Mouse (Mus musculus) thymus, postnatal 10 days (tissue): Measurements from ENCODE around the gene Capzb.

Experiments used
- DNase-seq, 2 experiments: peaks; one replicate each; pipeline ENCODE4 v3.0.0; 2021; ENCODE audit warnings: low spot score in 2 of 2

Capzb gene

DNA sequence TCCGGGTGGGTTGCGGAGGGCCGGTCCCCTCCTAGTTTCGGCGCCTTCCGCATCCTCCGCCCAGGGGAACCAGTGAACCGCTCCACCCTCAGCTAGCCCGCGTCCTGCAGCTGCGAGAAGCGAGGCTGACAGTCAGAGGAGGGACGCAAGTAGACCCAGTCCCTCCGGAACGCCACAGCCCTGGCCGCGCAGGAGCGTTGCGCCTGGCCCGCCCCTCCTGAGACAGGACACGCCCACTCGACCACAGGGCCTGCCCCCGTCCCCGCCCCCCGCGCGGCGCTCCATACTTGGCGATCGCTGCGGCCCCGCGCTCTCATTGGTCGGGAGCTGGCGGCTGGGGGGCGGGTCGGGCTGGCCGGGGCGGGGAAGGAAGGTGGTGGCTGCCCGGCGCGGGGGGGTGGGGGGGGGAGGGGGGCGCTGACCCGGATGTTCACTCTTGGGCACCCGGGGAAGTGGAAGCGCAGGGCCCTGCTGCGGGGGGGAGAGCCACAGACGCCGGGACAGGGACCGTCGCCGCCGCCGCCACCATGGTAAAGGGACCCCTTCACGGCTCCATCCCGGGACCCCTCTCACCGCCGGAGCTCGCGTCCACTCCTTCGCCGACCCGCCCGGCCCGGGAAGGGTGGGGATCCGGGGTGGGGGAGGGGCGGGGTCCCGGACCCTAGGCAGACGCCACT, at the start of gene Capzb:
Gene Capzb, plus strand, starts transcription at position 401 of the 677 bp plus-strand sequence.
- DNase-seq: peak; percentile 95 to 97

DNA sequence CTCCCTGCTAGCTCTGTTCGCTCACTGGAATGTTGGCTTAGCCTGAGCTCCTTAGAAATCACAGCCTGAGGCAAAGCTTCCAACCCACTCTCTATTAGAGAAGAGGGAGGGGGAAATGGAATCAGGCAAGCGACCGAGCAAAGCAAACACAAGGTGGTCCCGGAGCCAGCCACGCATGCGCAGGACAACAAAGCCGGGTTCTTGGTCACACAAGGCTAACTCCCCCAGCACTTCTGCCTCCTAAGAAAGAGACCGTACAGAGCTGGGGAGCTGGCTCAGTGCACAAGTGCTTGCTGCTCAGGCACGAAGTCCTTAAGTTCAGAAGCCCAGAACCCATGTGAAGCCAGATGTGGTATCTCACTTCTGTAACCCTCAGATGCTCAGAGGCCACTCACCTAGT, 49.7 kb upstream of the Capzb start:
- no peak for DNase-seq

DNA sequence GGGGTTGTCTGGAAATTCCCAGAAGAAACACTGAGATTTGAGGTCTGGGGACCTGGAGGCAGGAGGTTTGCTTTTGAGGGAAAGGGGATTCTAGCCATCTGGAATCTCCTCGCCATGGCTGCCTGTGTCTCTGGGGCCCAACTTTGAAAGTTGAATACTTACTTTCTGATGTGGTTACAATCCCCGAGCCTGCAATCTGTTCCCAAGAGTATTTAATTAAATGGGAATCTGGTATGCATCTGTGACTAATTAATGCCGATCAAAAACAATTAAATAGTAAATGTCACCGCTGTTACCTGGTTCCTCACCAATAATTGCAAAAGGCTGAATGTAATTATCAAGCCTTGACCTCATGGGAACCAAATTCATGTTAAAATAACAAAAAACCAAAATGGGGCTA, 48.1 kb upstream of the Capzb start:
- no peak for DNase-seq

GRCm38 (mm10) chr4:139145156-139145555, 47.5 kb upstream of the Capzb start:
- DNase-seq: peak in 1 of 2 experiments; percentile 22

DNA sequence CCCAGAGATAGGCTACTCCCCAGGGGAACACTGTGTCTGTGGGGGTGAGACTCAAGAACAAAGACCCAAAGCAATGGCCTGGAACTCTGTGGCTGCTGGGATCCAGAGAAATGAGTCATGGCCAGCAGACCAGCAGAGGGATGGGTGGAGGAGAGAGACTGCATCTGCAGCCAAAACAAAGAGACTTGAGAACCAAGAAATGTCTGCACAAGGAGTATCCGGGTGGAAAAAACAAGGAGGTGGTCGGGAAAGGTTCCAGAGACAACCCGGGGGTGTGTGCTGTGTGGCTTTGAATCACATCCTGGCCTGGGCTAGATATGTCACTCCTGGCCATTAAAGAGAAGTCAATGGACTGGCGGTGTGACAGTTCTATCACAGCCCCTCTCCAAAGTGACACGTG, 45.9 kb upstream of the Capzb start:
- DNase-seq: no peak

DNA sequence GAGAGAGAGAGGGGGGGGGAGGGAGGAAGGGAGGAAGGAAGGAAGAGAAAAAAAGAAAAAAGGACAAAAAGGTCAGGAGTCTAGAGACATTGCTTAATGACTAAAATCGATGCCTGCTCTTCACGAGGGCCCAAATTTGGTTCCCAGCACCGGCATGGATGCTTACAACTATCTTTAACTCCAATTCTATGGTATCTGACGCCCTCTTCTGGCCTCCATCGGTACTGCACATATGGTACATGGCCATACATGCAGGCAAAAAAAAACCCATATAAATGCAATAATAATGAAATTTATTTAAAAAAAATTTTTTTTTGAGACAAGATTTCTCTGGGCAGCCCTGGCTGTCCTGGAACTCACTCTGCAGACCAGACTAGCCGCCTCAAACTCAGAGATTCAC, 41.3 kb upstream of the Capzb start:
- no peak for DNase-seq

GRCm38 (mm10) chr4:139154576-139155307, 38.0 kb upstream of the Capzb start:
- DNase-seq: no peak

DNA sequence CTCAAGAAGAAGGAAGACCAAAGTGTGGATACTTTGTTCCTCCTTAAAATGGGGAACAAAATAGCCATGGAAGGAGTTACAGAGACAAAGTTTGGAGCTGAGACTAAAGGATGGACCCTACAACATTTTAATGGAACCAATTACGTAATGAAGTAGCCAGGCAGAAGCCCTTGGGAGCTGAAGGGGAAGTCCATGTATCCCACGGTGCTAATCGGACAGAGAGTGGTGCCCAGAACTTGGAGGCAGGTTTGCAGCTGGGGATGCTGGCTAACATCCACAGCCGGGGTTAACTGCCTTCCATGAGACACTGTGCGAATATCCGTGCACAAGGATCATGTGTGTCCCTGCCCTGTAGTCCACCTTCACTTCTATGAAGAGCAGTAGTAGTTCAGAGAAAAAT, 36.2 kb upstream of the Capzb start:
- no peak for DNase-seq

DNA sequence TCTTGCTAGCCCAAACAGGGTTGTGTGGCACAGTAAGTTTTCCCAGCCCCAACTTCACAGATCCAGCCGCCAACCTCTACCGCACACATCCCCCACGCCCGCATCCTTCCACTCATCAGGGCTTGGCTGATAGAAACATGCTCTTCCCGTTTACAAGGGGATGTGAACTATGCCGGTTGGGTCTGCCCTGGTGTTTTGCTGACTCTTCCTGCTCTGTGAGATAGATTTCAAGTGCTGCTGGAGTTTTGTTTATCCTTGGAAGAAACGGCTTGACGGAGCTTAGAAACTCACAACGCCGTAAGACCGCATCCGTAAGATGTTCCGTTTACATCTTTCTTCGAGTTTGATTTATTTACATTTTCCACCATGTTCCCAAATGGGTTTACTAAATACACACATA, 34.3 kb upstream of the Capzb start:
- no peak for DNase-seq

DNA sequence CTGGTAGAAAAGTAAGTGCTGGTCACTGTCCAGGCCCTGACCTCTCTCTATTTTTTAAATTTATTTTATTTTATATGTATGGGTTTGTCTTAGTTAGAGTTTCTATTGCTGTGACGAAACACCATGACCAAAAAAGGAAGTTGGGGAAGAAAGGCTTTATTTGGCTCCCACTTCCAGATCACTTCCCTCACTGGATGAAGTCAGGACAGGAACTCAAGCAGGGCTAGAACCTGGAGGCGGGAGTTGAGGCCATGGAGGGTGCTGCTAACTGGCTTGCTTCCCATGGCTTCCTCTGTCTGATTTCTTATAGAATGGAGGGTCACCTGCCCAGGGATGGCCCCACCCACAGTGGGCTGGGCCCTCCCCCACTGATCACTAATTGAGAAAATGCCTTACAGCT, 31.6 kb upstream of the Capzb start:
- no peak for DNase-seq

DNA sequence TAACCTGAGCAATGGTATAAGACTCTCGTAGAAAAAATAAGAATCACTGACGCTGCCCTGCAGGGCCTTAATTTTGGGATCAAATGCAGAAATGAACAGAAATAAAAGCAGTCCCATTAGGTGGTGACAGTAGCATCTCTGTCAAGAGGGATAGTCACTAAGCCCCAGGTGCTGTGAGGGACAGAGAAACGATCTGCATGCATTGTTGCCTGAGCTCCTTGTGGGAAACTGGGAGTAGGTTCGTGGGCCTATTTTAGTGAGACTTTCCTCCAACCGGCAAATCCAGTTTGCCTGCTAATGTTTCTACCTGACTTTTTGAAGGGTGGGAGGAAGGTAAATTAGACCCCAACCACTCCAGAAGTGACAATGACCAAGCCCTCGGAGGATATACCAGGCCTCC, 28.6 kb upstream of the Capzb start:
- no peak for DNase-seq

DNA sequence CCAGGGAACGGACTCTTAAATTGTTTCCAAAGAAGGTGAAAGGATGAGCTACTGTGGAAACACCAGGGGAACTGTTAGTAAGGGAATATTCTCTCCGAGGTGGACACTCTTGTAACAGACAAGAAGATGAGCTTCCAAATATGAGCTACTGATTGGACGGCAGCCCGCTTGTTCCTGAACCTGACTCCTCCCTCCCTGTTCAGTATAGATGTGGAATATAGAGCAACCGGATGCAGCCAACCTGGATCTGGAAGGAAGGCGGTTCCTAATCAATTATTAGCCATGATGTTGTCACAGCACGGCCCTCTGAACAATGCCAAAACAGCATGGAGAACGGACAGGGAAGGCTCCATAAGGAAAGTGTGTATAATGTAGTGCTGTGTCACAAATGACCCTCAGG, 27.4 kb upstream of the Capzb start:
- no peak for DNase-seq

GRCm38 (mm10) chr4:139166244-139166643, 26.5 kb upstream of the Capzb start:
- DNase-seq: no peak

DNA sequence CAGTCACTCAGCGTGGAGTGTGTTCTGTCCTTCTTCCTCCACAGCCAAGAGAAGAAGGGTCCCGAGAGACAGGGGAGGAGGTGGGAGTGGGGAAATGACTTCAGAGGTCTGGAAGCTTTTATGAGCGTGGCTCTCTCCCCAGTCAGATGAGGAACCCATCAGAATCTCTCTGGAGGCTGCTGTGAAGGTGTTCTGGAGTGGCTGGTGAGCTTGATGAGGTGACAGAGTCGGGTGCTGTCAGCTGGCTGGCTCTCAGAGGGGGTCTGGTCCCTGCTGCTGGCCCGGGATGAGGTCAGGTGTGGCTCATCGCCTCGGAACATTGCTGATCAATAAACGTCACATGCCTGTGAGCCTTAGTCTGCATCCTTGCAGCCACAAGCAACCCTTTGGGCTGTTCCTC, 25.6 kb upstream of the Capzb start:
- no peak for DNase-seq

DNA sequence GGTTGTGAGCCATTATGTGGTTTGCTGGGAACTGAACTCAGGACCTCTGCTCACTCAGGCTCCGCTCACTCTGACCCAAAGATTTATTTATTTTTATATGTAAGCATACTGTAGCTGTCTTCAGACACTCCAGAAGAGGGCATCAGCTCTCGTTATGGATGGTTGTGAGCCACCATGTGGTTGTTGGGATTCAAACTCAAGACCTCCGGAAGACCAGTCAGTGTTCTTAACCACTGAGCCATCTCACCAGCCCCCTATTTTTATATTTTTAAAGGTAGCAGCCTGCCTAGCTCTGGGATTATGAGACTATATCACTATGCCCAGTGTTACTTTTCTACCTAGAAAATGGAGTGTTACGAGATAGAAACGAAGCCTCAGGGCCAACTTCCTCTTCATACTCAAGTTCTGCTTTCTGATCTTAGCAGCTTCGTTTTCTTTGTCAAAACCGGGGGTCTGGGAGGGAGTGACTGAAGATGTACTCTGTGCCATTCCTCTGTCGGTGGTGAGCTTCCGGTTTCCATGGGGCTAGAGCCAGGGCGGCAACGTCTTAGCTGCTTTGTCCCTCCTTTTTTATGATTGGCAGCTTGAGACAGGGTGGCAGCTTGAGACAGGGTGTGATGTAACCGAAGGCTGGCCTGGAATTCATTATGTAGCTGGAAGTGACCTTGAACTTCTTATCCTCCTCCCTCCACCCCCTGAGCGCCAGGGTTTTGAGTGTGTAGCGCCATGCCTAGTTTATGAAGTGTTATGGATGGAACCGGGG, 23.5 kb upstream of the Capzb start:
- DNase-seq: peak in 1 of 2 experiments; percentile 16

GRCm38 (mm10) chr4:139169748-139170279, 22.9 kb upstream of the Capzb start:
- DNase-seq: no peak

- no peak for DNase-seq
These were observed 17.4 kb upstream of the Capzb start for GRCm38 (mm10) chr4:139175061-139175971.

DNA sequence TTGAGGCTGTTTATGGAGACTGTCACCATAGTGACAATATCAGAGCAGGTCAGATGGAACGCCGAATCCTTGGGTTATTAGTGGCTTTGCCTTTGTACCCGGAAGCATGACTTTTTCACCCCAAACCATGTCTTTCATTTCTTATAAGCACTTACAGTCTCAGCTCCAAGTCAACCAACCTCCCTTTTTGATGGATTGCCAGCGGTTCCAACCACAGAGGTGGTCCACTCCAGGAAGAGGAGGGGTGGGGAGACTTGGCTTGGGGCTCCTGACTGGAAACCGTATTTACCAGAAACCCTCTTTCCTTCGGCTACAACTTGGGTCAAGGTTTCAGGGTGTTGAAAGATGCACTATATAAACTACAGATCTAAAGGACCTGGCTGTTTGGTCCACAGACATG, 16.7 kb upstream of the Capzb start:
- DNase-seq: no peak

DNA sequence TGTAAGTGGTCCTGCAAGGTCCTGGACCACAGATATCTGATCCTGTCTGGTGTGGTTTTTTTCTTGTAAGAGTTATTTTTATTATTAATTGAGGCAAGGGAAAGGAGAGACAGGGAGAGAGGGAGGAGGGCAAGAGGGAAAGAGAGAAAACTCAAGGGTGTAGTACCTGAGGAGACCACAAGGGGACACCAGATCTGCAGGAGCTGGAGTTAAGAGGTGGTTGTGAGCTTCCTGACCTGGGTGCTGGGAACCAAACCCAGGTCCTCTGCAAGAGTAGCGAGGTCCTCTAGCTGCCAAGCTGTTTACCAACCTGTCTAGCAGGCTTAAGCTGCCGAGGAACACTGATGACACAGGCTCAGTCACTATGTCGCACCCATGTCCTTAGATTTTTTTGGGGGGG, 14.8 kb upstream of the Capzb start:
- no peak for DNase-seq

DNA sequence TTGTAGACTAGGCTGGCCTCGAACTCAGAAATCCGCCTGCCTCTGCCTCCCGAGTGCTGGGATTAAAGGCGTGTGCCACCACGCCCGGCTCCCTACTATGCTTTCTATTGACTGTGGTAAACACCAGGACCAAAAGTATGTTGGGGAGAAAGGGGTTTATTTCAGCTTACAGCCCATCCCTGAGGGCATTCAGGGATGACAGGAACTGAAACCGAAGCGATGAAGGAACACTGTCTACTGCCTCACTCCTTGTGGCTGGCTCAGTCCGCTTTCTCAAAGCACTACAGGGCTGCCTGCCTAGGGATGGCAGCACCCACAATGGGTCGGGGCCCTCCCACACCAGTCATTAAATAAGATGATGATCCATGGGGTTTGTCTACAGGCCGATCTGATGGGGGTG, 14.3 kb upstream of the Capzb start:
- no peak for DNase-seq

DNA sequence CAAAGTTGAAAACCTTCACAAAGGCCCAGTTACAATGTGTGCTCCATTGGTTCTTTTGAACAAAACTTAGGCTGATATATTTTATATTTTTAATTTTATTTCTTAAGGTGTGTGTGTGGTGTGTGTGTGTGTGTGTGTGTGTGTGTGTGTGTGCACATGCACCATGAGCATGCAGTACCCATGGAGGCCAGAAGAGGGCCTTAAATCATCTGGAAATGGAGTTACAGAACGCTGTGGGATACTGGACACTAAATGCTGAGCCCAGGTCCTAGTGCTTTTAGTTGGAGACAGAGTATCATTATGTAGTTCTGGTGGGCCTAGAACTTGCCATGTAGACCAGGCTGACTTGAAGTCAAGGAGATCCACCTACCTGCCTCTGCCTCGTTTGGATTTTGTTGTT, 13.5 kb upstream of the Capzb start:
- no peak for DNase-seq
